Mouse (Mus musculus): ENCODE data around the gene Gm9195.

DNA sequence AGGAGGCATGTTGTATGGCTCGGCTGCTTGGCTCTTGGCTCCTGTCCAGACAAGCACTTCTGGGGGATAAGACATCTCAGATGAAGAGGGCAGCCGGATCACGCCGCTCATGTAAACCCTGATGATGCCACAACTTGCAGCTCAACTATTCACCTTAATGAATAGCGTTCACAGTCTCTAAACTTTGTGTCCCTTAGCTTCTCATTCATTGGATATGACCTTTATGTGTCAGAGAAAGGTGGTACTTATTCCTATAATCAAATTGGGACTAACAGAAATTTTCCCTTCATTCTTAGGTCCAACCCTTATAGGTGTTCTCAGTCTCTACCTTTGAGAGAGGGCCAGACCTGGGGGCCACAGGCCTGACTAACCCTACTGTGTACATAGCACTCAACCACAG is at the start of gene Gm9195:
- TF ChIP-seq POLR2A (IDR thresholded peaks at IDR 0.05; ENCODE audit: borderline replicate concordance, insufficient read depth, low read length) (no peak), CTCF (IDR thresholded peaks at IDR 0.05; ENCODE audit: borderline replicate concordance, insufficient read depth, low read depth, low read length) (no peak)

Measured in cerebellum, adult 2 months (tissue).